Mouse (Mus musculus) liver (tissue): ENCODE measurements at regions not wholly inside any gene's neighbourhood (a gene's known extent, or its start where the extent isn't known, plus 50 kb on each side); places are given as distances from the start of the nearest gene placed in this dataset.
A peak's percentile ranks its signal among the peaks of the same experiment; 100 is the strongest.

ENCODE experiments used
- DNase-seq: peaks from one replicate; pipeline ENCODE4 v3.0.0-alpha.2; 2020; ENCODE audit warnings: mixed read lengths

GRCm38 (mm10) chr1:45575131-45575530 is 72.0 kb upstream of the Col5a2 start:
- no peak for DNase-seq

GRCm38 (mm10) chr1:45580466-45580865 is 77.4 kb upstream of the Col5a2 start:
- DNase-seq = no peak

GRCm38 (mm10) chr1:45587351-45588025 is 84.4 kb upstream of the Col5a2 start:
- DNase-seq = no peak

- no peak for DNase-seq
Observed at GRCm38 (mm10) chr1:45597316-45597715, 94.2 kb upstream of the Col5a2 start.

- DNase-seq = no peak
Observed at GRCm38 (mm10) chr1:45599421-45599820, 96.3 kb upstream of the Col5a2 start.

- DNase-seq = no peak
Observed at GRCm38 (mm10) chr1:45600011-45600410, 96.9 kb upstream of the Col5a2 start.

- no peak for DNase-seq
Observed at GRCm38 (mm10) chr1:45605571-45605970, 102.5 kb upstream of the Col5a2 start.

- DNase-seq = no peak
Observed at GRCm38 (mm10) chr1:45608316-45608715, 105.2 kb upstream of the Col5a2 start.

- DNase-seq = no peak
Observed at GRCm38 (mm10) chr1:45619008-45619407, 115.9 kb upstream of the Col5a2 start.

GRCm38 (mm10) chr1:45625921-45626320 is 122.8 kb upstream of the Col5a2 start:
- no peak for DNase-seq

- no peak for DNase-seq
Observed at GRCm38 (mm10) chr1:45626733-45627132, 123.7 kb upstream of the Col5a2 start.

- DNase-seq = no peak
Observed at GRCm38 (mm10) chr1:45627840-45628239, 124.8 kb upstream of the Col5a2 start.

GRCm38 (mm10) chr1:45647301-45647700 is 144.2 kb upstream of the Col5a2 start:
- no peak for DNase-seq

- DNase-seq = no peak
Observed at GRCm38 (mm10) chr1:45653248-45653647, 141.7 kb upstream of the Wdr75 start.

- no peak for DNase-seq
Observed at GRCm38 (mm10) chr1:45663882-45664520, 131.0 kb upstream of the Wdr75 start.

- peak; percentile 36 for DNase-seq
Observed at GRCm38 (mm10) chr1:45672443-45673156, 122.4 kb upstream of the Wdr75 start.

GRCm38 (mm10) chr1:45675771-45676439 is 119.1 kb upstream of the Wdr75 start:
- DNase-seq = no peak

GRCm38 (mm10) chr1:45679964-45680709 is 114.8 kb upstream of the Wdr75 start:
- no peak for DNase-seq

GRCm38 (mm10) chr1:45700893-45701292 is 94.1 kb upstream of the Wdr75 start:
- no peak for DNase-seq

- no peak for DNase-seq
Observed at GRCm38 (mm10) chr1:45701516-45701915, 93.5 kb upstream of the Wdr75 start.

GRCm38 (mm10) chr1:45723369-45723768 is 71.6 kb upstream of the Wdr75 start:
- no peak for DNase-seq

- DNase-seq = no peak
Observed at GRCm38 (mm10) chr1:45732958-45733357, 62.0 kb upstream of the Wdr75 start.

- DNase-seq = no peak
Observed at GRCm38 (mm10) chr1:45745136-45745535, 49.8 kb upstream of the Wdr75 start.
